Mouse (Mus musculus) lung, embryonic 14.5 days (tissue): ENCODE data around the gene Minos1. TPM values are rescaled to one million over a fixed set of nuclear protein-coding genes. Genes with fewer than 3 reads are reported as not detected.
A peak's percentile ranks its signal among the peaks of the same experiment; 100 is the strongest.

Experiments
- ATAC-seq: fragments of 200-750 bp; cut with Nextera tagmentation; 2 replicates; pipeline ENCODE4 v1.8.0; 2017; ENCODE audit warnings: mild to moderate bottlenecking, moderate TSS enrichment, moderate library complexity; ENCODE audit not compliant: insufficient read depth
- DNase-seq: peaks from one replicate; pipeline ENCODE4 v3.0.0-alpha.2; 2015
- H3K27ac ChIP-seq: fragments of 300-500 bp; sonication (generic); 2 replicates; pipeline ENCODE4 v1.5.1; 2014; ENCODE audit warnings: low read depth, mild to moderate bottlenecking, moderate library complexity
- H3K27me3 ChIP-seq: fragments of 300-500 bp; sonication (generic); 2 replicates; pipeline ENCODE4 v1.6.1; 2014; ENCODE audit warnings: low read length, control low read depth; ENCODE audit not compliant: insufficient read depth
- H3K36me3 ChIP-seq: fragments of 300-500 bp; sonication (generic); 2 replicates; pipeline ENCODE4 v1.6.1; 2014; ENCODE audit warnings: control low read depth; ENCODE audit not compliant: insufficient read depth
- H3K4me1 ChIP-seq: fragments of 300-500 bp; sonication (generic); 2 replicates; pipeline ENCODE4 v1.6.1; 2014; ENCODE audit warnings: antibody characterized with exemption, control low read depth; ENCODE audit not compliant: insufficient read depth
- H3K4me2 ChIP-seq: fragments of 300-500 bp; sonication (generic); 2 replicates; pipeline ENCODE4 v1.6.1; 2014; ENCODE audit warnings: mild to moderate bottlenecking
- H3K4me3 ChIP-seq: fragments of 300-500 bp; sonication (generic); 2 replicates; pipeline ENCODE4 v1.5.1; 2014; ENCODE audit warnings: low read depth, low read length
- H3K9ac ChIP-seq: fragments of 300-500 bp; sonication (generic); 2 replicates; pipeline ENCODE4 v1.6.1; 2014
- H3K9me3 ChIP-seq: fragments of 300-500 bp; sonication (generic); 2 replicates; pipeline ENCODE4 v1.6.1; 2016; ENCODE audit warnings: low read depth, low read length, control low read depth
- CTCF ChIP-seq: IDR thresholded peaks from 2 replicates; pipeline ENCODE4 v1.5.1; 2016; ENCODE audit warnings: antibody characterized with exemption, low read depth
- WGBS: fragments of 180-500 bp; shearing (Covaris S2); extraction: QIAGEN DNeasy Blood & Tissue Kit; methylation state at CpG from one replicate; pipeline ENCODE4 v1.1.7; 2014; 5-methylcytosine and 5-hydroxymethylcytosine counted together
- polyA plus RNA-seq: library from polyadenylated mRNA; unstranded; fragments of >200 nt; fragmentation: Nextera tagmentation; extraction: Ambion mirVana; gene quantifications from 2 replicates; pipeline ENCODE4 v1.2.1, GENCODE M21; 2014

Minos1 gene
- polyA plus RNA-seq, 1 experiment from 2014 or later: 501 TPM

- peaks cover 32% of the 10 kb centered on the region for H3K4me1 ChIP-seq
- WGBS: 22% methylated on average over 20 of the region's 20 CpGs
- no peak for TF ChIP-seq CTCF
- no peak overlapping the region for H3K4me3 ChIP-seq
- H3K9ac ChIP-seq: no peak overlapping the region
- no peaks in the 10 kb centered on the region for H3K9me3 ChIP-seq
- peak overlapping the region; percentile 82 for H3K27ac ChIP-seq
- H3K36me3 ChIP-seq: no peaks in the 10 kb centered on the region
- DNase-seq (peak; percentile 82), ATAC-seq (peak; percentile 53)
- peak overlapping the region; percentile 39 for H3K4me2 ChIP-seq
- H3K27me3 ChIP-seq: no peaks in the 10 kb centered on the region
These were observed 44.4 kb upstream of the Minos1 start for GRCm38 (mm10) chr4:139175061-139175971.

GRCm38 (mm10) chr4:139169748-139170279, 38.9 kb upstream of the Minos1 start:
- Histone ChIP-seq H3K27ac (peak overlapping the region; percentile 87), H3K4me3 (no peak overlapping the region), H3K36me3 (no peaks in the 10 kb centered on the region), H3K9ac (no peak overlapping the region), H3K9me3 (no peaks in the 10 kb centered on the region), H3K27me3 (no peaks in the 10 kb centered on the region), H3K4me1 (peaks cover 21% of the 10 kb centered on the region), H3K4me2 (peak overlapping the region; percentile 5; the same call in 1 of the 2 replicates)
- DNase-seq: peak; percentile 44
- ATAC-seq: peak; percentile 1; the same call in 1 of the 2 replicates
- WGBS: 47% methylated on average over 12 of the region's 12 CpGs
- no peak for TF ChIP-seq CTCF

- H3K4me2 ChIP-seq: peak overlapping the region; percentile 5; the same call in 1 of the 2 replicates
- no peaks in the 10 kb centered on the region for H3K27me3 ChIP-seq
- H3K9ac ChIP-seq: no peak overlapping the region
- no peaks in the 10 kb centered on the region for H3K36me3 ChIP-seq
- ATAC-seq (peak; percentile 87), DNase-seq (peak; percentile 85)
- WGBS: 35% methylated on average over 15 of the region's 15 CpGs
- peaks cover 19% of the 10 kb centered on the region for H3K4me1 ChIP-seq
- H3K4me3 ChIP-seq: no peak overlapping the region
- TF ChIP-seq CTCF: peak; percentile 21
- H3K27ac ChIP-seq: peak overlapping the region; percentile 87
- H3K9me3 ChIP-seq: no peaks in the 10 kb centered on the region
These were observed 38.3 kb upstream of the Minos1 start for GRCm38 (mm10) chr4:139168985-139169747.

DNA sequence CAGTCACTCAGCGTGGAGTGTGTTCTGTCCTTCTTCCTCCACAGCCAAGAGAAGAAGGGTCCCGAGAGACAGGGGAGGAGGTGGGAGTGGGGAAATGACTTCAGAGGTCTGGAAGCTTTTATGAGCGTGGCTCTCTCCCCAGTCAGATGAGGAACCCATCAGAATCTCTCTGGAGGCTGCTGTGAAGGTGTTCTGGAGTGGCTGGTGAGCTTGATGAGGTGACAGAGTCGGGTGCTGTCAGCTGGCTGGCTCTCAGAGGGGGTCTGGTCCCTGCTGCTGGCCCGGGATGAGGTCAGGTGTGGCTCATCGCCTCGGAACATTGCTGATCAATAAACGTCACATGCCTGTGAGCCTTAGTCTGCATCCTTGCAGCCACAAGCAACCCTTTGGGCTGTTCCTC, 36.2 kb upstream of the Minos1 start:
- Histone ChIP-seq H3K4me1 (peaks cover 19% of the 10 kb centered on the region), H3K27me3 (no peaks in the 10 kb centered on the region), H3K4me2 (no peak overlapping the region), H3K9ac (no peak overlapping the region), H3K9me3 (no peaks in the 10 kb centered on the region), H3K27ac (no peak overlapping the region), H3K4me3 (no peak overlapping the region), H3K36me3 (no peaks in the 10 kb centered on the region)
- ATAC-seq: no peak
- 33% methylated on average over 8 of the region's 8 CpGs for WGBS
- DNase-seq: no peak
- no peak for TF ChIP-seq CTCF

DNA sequence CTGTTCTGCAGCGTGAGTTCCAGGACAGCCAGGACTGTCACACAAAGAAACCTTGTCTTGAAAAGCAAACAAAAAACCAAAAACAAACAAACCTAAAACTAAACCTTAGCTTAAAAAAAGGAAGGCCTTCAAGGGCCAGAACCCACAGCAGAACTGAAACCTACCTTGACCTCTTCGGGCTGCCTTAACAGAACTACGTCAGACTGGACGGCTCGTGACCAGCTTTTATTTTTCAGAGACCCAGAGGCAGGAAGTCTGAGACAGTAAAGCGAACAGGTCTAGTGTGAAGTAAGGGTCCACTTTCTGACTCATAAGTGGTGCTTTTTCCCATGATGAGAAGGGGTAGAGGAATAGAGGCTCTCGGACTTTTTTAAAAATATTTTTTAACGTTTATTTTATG, 35.3 kb upstream of the Minos1 start:
- Histone ChIP-seq H3K36me3 (no peaks in the 10 kb centered on the region), H3K4me3 (no peak overlapping the region), H3K27ac (no peak overlapping the region), H3K9ac (no peak overlapping the region), H3K27me3 (no peaks in the 10 kb centered on the region), H3K4me2 (no peak overlapping the region), H3K4me1 (peaks cover 19% of the 10 kb centered on the region), H3K9me3 (no peaks in the 10 kb centered on the region)
- 67% methylated on average over 8 of the region's 8 CpGs for WGBS
- no peak for TF ChIP-seq CTCF
- no peak for ATAC-seq
- DNase-seq: no peak

DNA sequence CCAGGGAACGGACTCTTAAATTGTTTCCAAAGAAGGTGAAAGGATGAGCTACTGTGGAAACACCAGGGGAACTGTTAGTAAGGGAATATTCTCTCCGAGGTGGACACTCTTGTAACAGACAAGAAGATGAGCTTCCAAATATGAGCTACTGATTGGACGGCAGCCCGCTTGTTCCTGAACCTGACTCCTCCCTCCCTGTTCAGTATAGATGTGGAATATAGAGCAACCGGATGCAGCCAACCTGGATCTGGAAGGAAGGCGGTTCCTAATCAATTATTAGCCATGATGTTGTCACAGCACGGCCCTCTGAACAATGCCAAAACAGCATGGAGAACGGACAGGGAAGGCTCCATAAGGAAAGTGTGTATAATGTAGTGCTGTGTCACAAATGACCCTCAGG, 34.3 kb upstream of the Minos1 start:
- no peak overlapping the region for H3K9ac ChIP-seq
- no peak overlapping the region for H3K4me3 ChIP-seq
- no peaks in the 10 kb centered on the region for H3K9me3 ChIP-seq
- H3K27me3 ChIP-seq: no peaks in the 10 kb centered on the region
- peaks cover 12% of the 10 kb centered on the region for H3K4me1 ChIP-seq
- H3K36me3 ChIP-seq: no peaks in the 10 kb centered on the region
- TF ChIP-seq CTCF: no peak
- WGBS: 82% methylated on average over 8 of the region's 8 CpGs
- ATAC-seq (no peak), DNase-seq (no peak)
- H3K27ac ChIP-seq: no peak overlapping the region
- no peak overlapping the region for H3K4me2 ChIP-seq

GRCm38 (mm10) chr4:139164082-139164481, 33.2 kb upstream of the Minos1 start:
- Histone ChIP-seq H3K4me2 (no peak overlapping the region), H3K27me3 (no peaks in the 10 kb centered on the region), H3K4me1 (peaks cover 4% of the 10 kb centered on the region; the same call in 1 of the 2 replicates), H3K9ac (no peak overlapping the region), H3K36me3 (no peaks in the 10 kb centered on the region), H3K9me3 (no peaks in the 10 kb centered on the region), H3K27ac (no peak overlapping the region), H3K4me3 (no peak overlapping the region)
- DNase-seq: no peak
- WGBS: 82% methylated on average over 6 of the region's 6 CpGs
- ATAC-seq: no peak
- TF ChIP-seq CTCF: no peak
